Mouse (Mus musculus) gastrocnemius, postnatal 4 days (tissue): ENCODE measurements around the gene Kitl. TPM values are rescaled to one million over a fixed set of nuclear protein-coding genes. Genes with fewer than 3 reads are reported as not detected.

Experiments
- DNase-seq, 2 experiments: peaks; one replicate each; pipeline ENCODE4 v3.0.0; 2021 to 2022; ENCODE audit warnings: low spot score in 2 of 2, mixed read lengths in 2 of 2
- total RNA-seq, 2 experiments: library from RNA; stranded (reverse); gene quantifications; 2 replicates each; pipeline ENCODE4 v1.2.3; 2021

The Kitl gene
- total RNA-seq, 2 experiments from 2014 or later: 47.6 to 51.2 TPM

DNA sequence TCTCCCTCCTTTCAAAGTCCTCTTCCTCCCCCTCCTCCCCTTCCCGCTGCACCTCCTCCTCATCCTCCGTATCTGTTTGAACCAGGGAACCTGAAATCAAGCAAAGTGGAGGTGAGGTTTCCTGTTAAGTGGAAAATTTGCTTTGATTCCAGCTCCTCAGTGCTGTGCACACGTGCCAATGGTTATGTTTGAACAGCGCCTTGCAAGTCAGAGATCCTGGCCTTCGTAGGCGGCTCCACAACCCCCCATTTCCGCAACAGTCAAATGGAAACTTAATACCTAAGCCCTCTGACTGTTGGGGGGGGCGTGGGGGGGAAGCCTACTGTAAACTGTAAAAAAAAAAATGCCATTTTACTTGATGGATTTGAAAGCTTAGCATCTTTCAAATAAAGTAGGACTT, 10.2 kb downstream of the Kitl start:
- no peak for DNase-seq

DNA sequence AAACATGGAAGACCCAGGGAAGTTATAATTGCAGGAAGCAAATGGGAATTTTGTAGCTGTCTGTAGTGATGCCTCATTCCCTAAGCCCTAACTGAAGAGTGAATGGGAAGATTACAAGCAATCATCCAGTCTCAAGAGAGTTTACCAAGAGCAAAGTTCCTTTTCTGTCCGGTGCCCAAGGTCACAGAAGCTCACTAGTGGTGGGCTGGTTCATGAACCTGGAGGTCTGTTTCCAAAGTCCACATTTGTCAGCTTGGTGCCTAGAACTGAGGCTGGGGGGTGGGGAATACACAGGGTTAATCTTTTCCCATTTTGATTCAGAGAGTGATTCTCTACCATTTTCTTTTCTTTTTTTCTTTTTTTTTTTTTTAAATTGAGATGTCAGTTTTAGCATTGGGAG, 11.3 kb downstream of the Kitl start:
- DNase-seq: no peak

GRCm38 (mm10) chr10:100030385-100030784, 15.0 kb downstream of the Kitl start:
- DNase-seq: no peak

- no peak for DNase-seq
Measured at GRCm38 (mm10) chr10:100030980-100031516, 15.6 kb downstream of the Kitl start.

- DNase-seq: no peak
Measured at GRCm38 (mm10) chr10:100031631-100032030, 16.2 kb downstream of the Kitl start.

GRCm38 (mm10) chr10:100032566-100032965, 17.1 kb downstream of the Kitl start:
- DNase-seq: no peak

GRCm38 (mm10) chr10:100036021-100036420, 20.6 kb downstream of the Kitl start:
- no peak for DNase-seq

GRCm38 (mm10) chr10:100038342-100038898, 23.0 kb downstream of the Kitl start:
- no peak for DNase-seq

DNA sequence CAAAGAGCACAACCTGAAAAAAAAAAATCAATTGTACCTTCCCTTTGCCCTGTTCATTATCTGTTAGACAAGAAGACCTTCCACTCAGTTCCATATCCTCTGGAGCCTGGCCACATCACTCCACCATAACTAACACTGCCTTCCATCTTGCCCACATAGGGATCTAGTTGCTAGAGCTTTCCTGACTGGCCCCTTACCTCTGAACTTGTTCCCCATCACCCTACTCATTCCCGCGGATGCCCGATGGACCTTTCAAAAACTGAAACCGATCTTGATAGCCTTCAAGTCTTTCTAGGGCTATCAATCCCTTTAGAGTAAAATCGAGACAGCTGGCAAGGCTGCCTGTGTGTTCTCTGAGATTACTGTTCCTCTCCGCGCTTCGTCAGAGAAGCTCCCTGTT, 23.6 kb downstream of the Kitl start:
- DNase-seq: no peak

DNA sequence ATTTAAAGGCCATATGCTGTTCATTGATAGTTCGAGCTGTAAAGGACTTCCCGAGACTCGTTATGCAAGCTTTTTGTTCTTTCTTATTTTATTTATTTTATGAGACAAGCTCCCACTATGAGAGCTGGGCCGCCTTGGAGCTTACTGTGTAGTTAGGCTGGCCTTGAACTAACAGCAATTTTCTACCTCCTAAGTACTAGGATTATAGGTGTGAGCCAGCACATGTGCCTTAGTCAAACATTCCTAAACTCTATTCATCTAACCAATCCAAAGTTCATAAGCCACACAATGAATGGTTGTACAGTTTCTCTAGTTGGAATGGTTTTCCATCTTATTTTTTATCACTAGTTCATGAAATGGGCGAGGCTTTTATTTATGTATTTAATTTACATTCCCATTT, 28.3 kb downstream of the Kitl start:
- no peak for DNase-seq

DNA sequence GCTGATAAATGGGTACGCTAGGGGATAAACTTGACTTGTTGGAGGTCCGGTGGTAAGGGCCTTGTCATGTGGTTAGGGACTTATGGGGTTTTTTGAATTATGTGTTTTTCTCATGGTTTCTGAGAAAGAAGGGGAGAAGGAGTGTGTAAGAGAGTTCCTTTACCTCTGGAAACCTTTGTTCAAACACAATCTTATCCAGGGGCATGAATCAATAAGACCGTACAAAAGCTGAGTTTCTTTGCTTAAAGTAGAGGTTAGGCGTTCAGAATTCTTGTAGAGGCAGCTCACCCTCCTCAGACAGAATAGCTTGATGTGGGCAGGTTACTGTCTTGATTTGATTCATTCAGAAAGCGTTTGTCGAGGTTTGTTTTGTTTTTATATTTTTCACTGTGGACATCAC, 28.7 kb downstream of the Kitl start:
- DNase-seq: no peak

DNA sequence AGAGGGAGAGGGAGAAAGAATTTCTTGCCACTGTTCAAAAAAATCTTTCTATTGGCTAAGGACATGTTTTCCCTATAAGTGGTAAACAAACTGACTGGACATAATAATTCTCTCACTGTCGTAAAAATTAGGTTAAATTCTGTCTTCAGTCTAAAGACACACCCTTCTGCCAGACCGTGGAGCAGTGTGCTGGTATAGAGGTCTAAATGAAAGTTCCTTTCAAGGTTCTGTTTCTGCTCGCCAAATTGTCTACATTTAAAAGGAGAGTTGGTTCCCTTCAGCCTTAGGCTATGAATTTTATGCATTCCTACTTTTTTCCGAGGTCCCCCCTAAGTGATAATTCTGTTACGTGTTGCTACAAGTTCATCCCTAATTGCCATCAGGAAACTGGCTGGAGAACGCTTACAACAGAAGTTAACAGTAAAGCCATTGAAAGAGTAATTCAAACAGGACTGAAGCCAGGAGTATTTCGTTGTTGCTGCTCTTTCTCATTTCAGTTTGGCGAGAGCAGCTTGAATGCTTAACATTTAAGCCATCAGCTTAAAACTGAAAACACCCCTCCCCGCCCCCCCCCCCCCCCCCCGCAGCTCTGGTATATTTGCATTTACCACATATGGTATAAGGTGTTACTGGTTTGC, 35.8 kb downstream of the Kitl start:
- DNase-seq: no peak

DNA sequence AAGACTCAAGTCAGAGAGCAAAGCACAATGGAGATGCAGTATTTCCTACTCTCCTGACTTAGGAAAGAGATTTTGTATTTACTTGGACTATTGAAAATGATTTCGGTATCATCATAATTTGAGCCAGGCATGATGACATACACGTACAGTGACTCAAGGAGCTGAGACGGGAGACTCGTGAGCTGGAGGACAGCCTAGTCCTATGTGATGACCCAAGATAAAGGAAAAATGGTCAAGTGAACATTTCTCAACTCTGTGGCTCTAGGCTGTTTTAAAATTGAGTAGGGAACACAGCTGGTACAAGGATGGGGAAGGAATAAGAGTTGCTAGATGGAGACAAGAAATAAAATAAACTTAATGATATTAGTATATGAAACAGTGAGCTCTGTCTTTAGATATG, 37.0 kb downstream of the Kitl start:
- DNase-seq: no peak

DNA sequence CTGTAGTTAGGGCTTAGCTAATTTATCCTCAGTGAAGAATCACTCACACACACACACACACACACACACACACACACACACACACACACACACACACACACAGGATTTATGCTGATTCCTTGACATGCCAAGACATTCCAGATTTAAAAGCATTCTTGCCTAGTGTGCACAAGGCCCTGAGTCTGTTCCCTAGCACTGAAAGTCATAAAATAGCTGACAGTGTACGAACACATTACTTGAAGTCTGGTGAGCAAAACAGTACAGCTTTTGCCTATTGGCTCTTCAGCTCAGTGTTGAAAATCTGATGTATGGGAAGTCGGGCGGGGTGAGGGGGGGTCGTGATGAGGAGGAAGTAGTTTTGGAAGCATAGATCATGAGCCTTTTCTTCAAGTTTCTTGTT, 37.5 kb downstream of the Kitl start:
- DNase-seq: no peak

DNA sequence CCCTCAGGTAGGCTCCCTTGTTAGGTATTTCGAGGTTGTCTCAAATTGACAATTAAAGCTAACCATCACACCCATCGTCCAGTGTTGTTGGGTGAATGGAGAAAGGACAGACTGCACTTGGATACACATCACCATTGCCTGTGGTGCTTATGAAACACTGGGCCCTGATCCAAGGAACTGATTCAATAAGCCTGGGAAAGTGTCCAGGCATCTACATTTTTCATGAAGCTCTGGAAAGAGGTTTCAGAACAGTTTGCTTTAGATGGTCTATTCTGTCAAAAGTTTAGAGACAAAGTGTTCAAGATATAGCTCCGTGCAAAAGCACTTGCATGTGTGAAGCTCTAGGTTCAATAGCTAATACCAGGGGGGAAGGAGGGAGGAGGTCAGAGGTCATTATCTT, 38.6 kb downstream of the Kitl start:
- DNase-seq: no peak

DNA sequence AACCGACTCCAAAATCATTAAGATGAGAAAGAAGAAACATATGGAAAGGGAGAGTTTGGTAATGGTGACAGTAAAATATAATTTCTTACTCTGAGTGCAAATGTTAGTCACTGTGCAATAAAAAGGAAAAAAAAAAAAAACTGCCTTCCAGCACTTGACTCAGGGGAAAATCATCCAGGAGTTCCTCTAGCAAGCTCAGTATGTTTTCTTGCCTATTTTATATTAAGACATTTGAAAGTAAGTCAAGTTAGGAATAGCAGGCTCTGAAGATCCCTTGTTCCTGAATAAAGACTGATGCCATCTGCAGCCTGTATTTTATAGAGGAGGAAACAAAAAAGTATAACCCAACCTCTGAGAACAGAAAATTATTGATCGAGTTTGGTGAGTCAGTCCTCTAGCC, 39.7 kb downstream of the Kitl start:
- no peak for DNase-seq

- no peak for DNase-seq
Measured at GRCm38 (mm10) chr10:100057106-100057623, 41.7 kb downstream of the Kitl start.

DNA sequence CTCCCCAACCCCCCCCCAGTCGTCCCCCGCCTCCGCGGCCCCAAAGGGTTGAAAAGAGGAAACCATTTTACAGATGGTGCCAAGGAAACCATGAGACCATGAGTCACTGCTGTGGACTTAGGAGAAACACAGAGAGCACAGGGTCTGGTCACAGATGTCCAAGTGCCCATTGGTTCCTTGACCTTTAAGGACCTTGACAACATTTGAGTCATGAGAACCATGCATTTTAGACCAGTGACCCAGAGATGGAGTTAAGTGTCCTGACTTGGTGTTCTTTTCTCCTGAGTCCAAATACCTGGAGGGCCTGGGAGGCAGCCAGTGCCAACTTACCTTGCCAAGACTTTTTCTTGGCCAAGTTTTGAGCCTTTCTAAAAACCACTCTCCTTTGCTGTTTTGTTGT, 43.9 kb downstream of the Kitl start:
- no peak for DNase-seq

GRCm38 (mm10) chr10:100065529-100066301, 50.3 kb downstream of the Kitl start:
- peak in 1 of 2 experiments; percentile 36 for DNase-seq

- DNase-seq: no peak
Measured at GRCm38 (mm10) chr10:100066374-100066773, 50.9 kb downstream of the Kitl start.

DNA sequence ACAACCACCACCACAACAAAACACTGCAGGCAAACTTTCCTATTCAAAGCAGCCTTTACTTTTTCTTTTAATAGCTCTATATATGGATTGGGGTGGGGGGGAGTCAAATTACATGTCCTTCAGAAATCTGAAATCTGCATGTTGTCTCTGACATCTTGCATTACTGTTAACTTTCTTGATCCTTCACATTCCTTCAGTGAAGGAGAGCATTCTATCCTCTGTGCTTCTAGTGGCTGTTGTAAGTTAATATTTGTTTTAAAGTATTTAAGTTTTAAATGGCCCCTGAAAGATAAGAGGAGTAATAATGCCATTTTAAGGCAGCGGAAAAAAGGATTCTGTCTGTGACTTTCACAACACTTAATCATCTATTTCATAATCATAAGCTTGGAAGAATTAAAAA, 57.2 kb downstream of the Kitl start:
- no peak for DNase-seq

DNA sequence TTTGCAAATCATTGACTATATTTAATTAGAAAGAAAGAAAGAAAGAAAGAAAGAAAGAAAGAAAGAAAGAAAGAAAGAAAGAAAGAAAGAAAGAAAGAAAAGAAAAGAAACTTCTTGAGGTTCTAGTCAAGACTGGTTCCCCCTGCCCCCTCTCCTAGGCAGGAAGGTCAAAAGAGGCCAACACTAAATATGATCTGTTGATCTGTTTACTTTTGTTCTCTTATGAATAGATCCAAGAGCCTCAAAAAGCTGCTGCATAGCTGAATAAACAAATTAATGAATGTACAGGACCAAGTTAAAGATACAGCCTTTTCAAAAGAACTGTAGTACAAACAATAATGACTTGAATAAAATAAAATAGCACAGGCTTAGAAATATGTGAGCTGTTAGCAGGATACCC, 57.7 kb downstream of the Kitl start:
- no peak for DNase-seq
